Mouse (Mus musculus) testis, adult 10 weeks (tissue): Measurements from ENCODE around the gene Nfe2l1. TPM values are rescaled to one million over a fixed set of nuclear protein-coding genes. Genes with fewer than 3 reads are reported as not detected.

Experiments used
- polyA plus RNA-seq: library from polyadenylated mRNA; stranded (reverse); fragments of 350-450 nt; fragmentation: Illumina TruSeq; extraction: RNeasy Lipid Tissue Mini Kit (QIAGEN cat#74804); gene quantifications from one replicate; pipeline ENCODE4 v1.2.3, GENCODE M21; 2014; ENCODE audit warnings: low read depth, low replicate concordance

Nfe2l1 gene
- 24.3 TPM for polyA plus RNA-seq

DNA sequence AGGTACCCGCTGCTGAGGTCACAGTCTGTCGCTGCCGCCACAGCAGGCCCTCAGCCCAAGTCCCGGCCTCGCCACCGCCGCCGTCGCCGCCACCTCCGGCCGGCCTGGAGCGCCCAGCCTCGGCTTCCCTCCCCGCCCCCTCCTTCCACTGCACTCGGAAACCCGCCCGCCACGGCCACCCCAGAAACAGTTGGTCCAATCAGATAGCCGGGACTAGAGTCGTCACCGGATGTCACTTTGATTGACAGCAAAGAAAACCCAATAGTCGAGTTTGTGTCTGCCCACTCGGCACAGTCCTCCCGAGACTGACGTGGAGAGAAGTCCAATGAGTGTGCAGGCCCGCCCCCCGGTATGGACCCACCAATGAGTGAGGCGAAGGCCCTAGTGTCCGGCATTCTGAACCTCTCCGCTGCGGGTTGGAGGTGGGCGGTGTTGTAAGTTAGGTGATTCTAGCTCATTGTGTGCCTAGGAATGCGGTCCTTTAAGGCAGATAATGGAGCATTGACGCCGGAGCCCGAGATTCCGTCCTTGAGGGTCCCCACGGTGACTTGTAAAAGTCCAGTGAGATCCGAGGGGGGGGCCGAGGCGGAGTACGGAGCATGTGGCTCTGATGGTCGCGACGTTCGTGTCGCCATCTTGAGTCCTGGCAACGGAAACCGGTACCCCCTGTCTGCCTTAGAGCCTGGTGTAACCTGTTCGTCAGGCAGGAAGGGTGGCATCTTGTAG is at the start of gene Nfe2l1:
Gene Nfe2l1 (minus strand): TSS at position 156 of the 726 bp plus-strand sequence.

DNA sequence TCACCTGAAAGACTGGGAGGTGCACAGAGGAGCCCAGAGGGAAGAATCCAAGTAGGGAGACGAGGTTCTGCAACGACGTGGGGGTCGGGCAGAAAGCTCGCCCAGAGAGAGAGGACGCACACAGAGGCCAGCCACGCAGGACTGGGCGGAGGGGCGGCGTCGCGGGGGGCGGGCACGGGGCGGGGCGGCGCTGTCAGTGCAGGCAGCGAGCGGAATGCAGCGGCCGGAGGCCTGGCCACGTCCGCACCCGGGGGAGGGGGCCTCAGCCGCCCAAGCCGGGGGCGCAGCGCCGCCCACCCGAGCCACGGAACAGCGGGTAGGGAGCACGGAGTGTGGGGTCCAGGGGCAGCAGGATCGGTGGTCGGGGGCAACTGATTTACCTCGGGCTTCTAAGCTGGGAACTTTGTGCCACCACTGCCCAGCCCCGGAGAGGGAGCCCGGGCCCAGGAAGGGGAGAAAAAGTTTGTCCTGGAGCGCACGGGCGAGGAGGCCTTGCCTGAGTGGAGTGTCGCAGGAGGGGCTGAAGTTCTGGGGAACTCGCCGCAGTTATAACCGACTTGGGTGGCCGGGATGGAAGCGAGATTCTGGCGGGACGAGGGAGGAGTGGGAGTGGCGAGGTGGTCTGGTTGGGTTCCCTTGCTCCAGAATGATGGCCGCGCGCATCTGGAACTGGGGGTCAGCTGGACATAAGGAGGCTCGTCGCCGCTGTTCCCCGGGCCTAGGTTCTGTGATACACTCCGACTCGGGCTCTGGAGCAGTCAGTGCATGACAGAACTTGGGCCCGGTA is 20.1 kb upstream of the Nfe2l1 start, which contains the start of gene Copz2:
Gene Copz2 (plus strand): TSS at position 190 of the 787 bp plus-strand sequence.

DNA sequence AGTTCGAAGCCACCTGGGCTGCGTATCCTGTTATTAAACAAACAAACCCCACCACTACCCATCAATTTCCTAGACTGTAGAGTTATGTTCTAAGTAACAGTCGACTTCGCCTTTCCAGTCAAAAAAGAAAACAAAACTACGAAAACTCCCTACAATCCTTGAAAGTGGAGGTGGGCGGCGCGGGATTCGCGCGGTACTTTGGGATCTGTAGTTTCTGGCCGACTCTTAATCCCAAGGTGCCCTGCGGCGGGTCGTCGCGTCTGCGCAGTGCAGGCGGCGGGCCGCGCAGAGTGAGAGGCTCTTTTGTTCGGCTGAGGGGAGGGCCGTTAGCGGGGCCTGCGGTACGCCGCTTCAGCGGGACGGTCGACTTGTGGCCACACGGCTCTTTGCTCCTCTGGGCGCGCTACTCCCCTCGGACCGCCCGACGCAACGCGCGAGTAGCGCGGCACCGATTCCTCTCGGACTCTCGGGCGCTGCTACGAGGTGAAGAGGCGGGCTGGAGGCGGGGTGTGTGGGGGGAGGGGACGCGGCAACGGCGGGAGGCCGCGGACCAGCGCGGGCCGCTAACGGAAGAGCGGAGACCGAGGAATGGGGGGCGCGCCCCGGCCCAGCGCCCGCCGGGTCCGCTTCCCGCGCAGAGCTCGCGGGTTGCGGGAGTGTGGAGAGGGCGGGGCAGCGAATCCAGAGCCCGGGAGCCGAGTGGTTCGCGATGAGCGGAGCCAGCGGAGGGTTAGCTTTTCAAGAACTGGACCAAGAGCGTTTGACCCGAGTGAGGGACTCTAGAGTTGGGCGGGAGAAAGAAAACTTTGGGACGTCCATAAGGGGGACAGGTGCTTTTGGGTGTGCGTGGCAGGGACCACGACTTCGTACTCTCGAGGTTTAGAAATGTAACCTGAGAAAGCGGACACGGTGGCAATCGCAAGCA is 40.6 kb downstream of the Nfe2l1 start, which contains the start of gene Cbx1:
Gene Cbx1 (plus strand): TSS at position 257 of the 925 bp plus-strand sequence.

DNA sequence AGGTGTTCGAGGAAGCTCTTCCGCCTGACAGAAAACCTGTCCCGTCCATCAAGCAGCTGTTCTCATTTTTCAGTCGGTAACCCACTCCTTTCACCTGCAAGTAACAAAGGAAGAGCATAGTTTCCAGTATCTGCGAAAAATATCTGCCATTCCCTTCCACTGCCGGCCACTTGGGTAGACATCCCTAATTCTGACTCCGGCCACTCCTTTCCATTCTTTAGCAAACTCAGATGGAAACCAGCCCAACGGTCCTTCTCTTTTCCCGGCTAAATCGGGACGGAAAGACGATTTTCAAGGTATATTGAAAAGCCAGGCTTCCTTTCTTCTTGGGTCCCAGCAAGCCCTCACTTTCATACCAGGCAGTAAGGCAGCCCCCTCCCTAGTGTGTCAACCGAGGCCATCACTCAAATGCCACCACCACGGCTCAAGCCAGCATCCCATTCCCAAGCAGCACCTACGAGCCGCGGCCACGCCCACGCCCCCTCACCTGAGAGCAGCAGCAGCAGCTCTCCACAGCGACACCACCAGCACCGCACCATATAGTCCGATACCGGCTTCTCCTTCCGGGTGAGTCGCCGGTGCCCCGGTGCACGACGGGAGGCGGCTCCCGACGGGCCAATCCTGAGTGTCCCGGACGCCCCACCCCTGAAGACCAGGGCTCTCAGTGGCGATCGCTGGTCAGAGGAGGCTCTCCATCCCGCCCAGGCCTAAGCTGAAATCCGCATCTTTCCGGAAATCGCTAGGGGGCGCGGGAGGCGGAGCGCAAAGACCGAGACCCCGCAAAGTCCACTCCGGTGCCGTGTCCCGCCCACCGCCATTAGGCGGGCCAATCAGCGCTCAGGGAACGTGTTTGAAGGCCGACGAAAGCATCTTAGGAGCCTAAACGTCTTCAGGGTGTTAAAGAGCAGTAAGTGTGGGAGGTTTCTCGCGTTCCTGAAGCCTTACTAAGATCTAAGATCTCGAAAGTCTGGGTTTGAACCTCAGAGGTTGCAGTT is 52.5 kb downstream of the Nfe2l1 start, which contains the start of gene Snx11:
Gene Snx11 (minus strand): TSS at position 592 of the 995 bp plus-strand sequence.

Other genes with a start within 250 kb of the Nfe2l1 start
- 5.7 TPM for gene Snx11, start 52.4 kb downstream of the Nfe2l1 start, polyA plus RNA-seq
- gene Cbx1, start 40.8 kb downstream of the Nfe2l1 start, polyA plus RNA-seq = 66.1 TPM
- gene Copz2, start 19.9 kb upstream of the Nfe2l1 start, polyA plus RNA-seq = 4.2 TPM
- 41.9 TPM for gene Cdk5rap3, start 86.5 kb upstream of the Nfe2l1 start, polyA plus RNA-seq
- 0.52 TPM for gene Prr15l, start 98.1 kb upstream of the Nfe2l1 start, polyA plus RNA-seq
- gene Pnpo, start 114.0 kb upstream of the Nfe2l1 start, polyA plus RNA-seq = 0.91 TPM
- gene Sp2, start 153.0 kb upstream of the Nfe2l1 start, polyA plus RNA-seq = 4.1 TPM
- 0.07 TPM for gene Sp6, start 183.4 kb upstream of the Nfe2l1 start, polyA plus RNA-seq
- gene Scrn2, start 200.0 kb upstream of the Nfe2l1 start, polyA plus RNA-seq = not detected
- 311 TPM for gene Lrrc46, start 211.4 kb upstream of the Nfe2l1 start, polyA plus RNA-seq
- 8.1 TPM for gene Mrpl10, start 211.6 kb upstream of the Nfe2l1 start, polyA plus RNA-seq
- gene Osbpl7, start 220.7 kb upstream of the Nfe2l1 start, polyA plus RNA-seq = 0.88 TPM